Mouse (Mus musculus) testis, adult 2 months (tissue): Measurements from ENCODE around the gene Oas1d.

Experiments used
- CTCF ChIP-seq: fragments of 200-500 bp; IDR thresholded peaks from 2 replicates; pipeline ENCODE4 v1.5.1; 2012; ENCODE audit warnings: low read depth, mild to moderate bottlenecking, inconsistent platforms, low read length, moderate library complexity; ENCODE audit not compliant: control insufficient read depth, insufficient read depth, insufficient replicate concordance
- POLR2A ChIP-seq: fragments of 200-500 bp; IDR thresholded peaks from 2 replicates; pipeline ENCODE4 v1.6.1; 2012; ENCODE audit warnings: low read depth, mild to moderate bottlenecking, inconsistent platforms, low read length, moderate library complexity; ENCODE audit not compliant: control insufficient read depth

DNA sequence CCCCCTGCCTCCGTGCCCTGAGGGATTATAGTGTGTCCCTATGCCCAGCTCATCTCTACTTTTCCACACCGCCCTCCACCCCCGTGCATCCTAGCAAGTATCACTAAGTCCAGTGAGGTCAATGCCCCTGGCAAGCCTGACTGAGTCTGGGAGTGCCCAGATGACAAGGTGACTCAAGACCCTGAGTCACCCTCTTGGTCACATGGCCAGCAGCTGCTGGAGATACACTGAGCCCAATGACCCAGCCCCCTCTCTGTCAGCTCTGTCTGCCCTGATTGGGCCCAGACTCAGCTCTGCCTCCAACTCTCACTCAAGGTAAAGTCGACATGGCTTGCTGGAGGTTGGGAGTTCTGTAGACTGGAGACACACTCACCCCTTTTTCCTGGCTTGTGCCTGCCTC is 23.5 kb downstream of the Oas1d start:
- no peak for TF ChIP-seq POLR2A
- no peak for TF ChIP-seq CTCF
